Mouse (Mus musculus): ENCODE measurements around the gene Rabl3. TPM values are rescaled to one million over a fixed set of nuclear protein-coding genes. Genes with fewer than 3 reads are reported as not detected.
A peak's percentile ranks its signal among the peaks of the same experiment; 100 is the strongest.

The Rabl3 gene
- polyA plus RNA-seq, 1 experiment from 2014 or later = 11.7 TPM

DNA sequence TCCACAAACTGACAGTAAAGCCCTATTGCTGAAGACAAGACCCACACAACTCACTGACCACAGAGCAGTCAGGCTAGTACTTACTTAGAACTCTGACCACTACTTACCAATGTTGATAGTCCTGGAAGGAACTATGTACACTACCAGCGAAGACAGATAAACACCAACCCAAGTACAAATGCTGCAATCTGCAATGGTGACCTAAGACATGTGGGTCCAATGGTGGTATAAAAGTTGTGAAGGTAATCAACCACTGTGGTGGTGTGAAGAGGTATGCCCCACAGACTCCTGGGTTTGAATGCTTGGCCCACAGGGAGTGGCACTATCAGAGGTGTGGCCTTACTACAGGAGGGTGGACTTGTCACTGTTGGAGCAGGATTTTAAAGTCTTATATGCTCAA lies 20.0 kb upstream of the Rabl3 start:
- ChIA-PET CTCF (no interaction called here), POLR2A (interaction anchor here (1.6 kb wide), 1 partner anchor 12 kb away, joined by 3 read pairs; no protein-coding TSS in a partner anchor)
- in situ Hi-C loops (cut with MboI; ENCODE audit: low pct_unique_long_range_greater_than_20kb) = no loop called here
- DNase-seq (ENCODE audit: low read depth, low spot score) (no peak), ATAC-seq (no peak)
- no peak for TF ChIP-seq CTCF (IDR thresholded peaks at IDR 0.05)
- no peaks in the 10 kb centered on the region for H3K27me3 ChIP-seq

DNA sequence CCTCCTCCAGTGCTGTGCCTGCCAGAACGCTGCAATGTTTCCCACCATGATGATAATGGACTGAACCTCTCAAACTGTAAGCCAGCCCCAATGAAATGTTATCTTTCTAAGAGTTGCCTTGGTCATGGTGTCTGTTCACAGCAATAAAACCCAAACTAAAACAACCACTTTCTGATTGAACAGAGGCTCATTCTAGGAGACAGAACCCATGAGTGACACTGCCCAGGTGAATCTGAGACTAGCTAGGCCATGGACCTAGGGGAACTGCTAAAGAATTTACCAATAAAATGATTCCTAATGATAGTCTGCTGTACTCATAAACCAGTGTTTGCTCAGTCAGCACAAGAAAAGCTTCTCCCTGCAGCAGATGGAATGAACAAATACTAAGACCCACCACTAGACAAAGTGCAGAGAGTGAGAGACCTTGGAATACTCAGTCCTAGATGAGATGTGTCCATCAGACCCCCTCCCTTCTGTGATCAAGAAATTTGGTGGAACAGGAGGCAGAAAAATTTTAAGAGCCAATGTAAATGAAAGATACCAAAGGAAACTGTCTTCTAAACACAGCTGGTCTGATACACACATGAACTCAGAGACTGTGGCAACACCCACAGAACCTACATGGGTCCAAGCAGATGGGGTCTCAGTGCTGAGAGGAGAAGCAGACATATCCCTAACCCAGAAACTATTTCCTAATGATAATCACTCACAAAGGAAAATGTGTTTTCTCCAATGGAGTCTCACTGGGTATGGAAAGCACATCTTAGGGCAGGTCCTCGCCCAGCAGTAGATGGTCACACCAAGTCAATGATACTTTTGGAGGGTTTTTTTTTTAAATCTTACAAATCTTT lies 19.3 kb upstream of the Rabl3 start:
- ChIA-PET CTCF (no interaction called here), POLR2A (interaction anchor here (1.6 kb wide), 1 partner anchor 11 kb away, joined by 3 read pairs; no protein-coding TSS in a partner anchor)
- TF ChIP-seq CTCF (IDR thresholded peaks at IDR 0.05) = no peak
- DNase-seq (ENCODE audit: low read depth, low spot score) (no peak), ATAC-seq (no peak)
- in situ Hi-C loops (cut with MboI; ENCODE audit: low pct_unique_long_range_greater_than_20kb) = no loop called here
- no peaks in the 10 kb centered on the region for H3K27me3 ChIP-seq

DNA sequence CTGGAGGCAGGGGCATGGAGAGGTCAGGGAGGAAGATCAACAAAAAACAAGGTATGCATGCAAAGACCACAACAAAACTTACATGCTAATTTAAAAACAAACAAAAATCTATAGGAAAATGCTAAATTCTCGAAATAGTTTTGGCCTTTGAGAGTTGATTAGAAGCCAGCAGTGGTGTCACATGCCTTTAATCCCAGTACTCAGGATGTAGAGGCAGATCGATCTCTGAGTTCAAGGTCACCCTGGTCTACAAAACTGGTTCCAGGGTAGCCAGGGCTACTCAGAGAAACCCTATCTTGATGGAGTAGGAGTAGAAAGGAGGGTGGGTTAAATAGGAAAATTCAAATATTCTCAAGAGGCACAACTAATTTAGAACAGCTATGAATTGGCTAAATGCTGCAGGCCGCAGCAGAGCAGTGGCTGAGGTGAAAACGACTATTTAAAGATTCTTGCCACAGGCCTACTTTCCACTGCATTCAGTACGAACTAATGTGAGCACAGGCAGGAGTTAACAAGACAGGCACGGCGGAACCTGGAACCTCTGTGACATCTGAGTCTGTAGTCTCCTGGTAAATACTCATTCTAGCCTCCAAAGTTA lies 17.5 kb upstream of the Rabl3 start:
- ChIA-PET CTCF (no interaction called here), POLR2A (no interaction called here)
- no peak for TF ChIP-seq CTCF (IDR thresholded peaks at IDR 0.05)
- no peaks in the 10 kb centered on the region for H3K27me3 ChIP-seq
- in situ Hi-C loops (cut with MboI; ENCODE audit: low pct_unique_long_range_greater_than_20kb) = no loop called here
- ATAC-seq (no peak), DNase-seq (ENCODE audit: low read depth, low spot score) (no peak)

DNA sequence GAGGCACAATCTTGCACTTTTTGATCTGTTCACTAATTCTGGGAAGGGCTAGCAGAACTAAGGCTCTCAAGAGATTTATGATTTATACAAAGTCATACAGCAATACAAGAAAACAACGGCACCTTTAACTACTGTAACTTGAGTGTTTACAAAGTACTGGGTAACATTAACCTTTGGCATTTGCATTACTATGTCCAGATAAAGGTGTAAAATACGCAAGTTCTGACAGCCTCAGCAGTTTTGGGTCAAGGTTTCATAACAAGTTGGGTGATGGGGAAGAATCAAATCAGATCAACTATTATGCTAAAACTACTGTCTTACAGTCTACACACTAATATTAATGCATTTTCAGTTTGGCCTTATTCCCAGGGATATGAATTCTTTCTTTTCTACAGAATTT lies 14.6 kb upstream of the Rabl3 start:
- in situ Hi-C loops (cut with MboI; ENCODE audit: low pct_unique_long_range_greater_than_20kb) = no loop called here
- no peaks in the 10 kb centered on the region for H3K27me3 ChIP-seq
- CTCF ChIA-PET = interaction anchor here (1.6 kb wide), 1 partner anchor 8 kb away, joined by 3 read pairs; no protein-coding TSS in a partner anchor
- POLR2A ChIA-PET = no interaction called here
- TF ChIP-seq CTCF (IDR thresholded peaks at IDR 0.05) = no peak
- ATAC-seq (no peak), DNase-seq (ENCODE audit: low read depth, low spot score) (no peak)

DNA sequence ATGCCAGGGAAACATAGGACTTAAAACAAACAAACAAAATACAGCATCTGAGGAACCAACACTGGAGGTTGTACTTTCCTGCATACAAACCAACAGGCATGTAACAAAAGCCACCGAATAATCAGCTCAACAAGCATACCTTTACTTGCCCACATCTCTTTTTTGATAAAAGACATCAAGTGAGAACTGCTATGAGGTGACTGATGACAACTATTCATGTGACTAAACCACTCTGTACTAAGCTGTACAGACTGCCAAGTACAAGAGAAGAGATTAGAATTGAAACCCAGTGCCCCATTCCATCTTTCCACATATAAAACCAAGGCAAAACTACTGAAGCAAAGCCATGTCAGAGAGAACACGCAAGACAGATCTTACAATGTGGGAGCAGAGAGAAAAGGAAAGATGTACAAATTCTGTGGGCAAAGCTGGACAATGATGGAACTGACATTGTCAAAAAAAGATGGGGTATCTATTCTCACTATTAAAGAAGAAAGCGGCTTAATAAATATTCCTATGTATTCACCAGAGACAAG lies 12.9 kb upstream of the Rabl3 start:
- no peak for TF ChIP-seq CTCF (IDR thresholded peaks at IDR 0.05)
- in situ Hi-C loops (cut with MboI; ENCODE audit: low pct_unique_long_range_greater_than_20kb) = no loop called here
- POLR2A ChIA-PET = interaction anchor here (0.6 kb wide), 1 partner anchor 1543 kb away, joined by 5 read pairs; no protein-coding TSS in a partner anchor
- DNase-seq (ENCODE audit: low read depth, low spot score) (no peak), ATAC-seq (no peak)
- CTCF ChIA-PET = interaction anchor here (1.0 to 1.4 kb wide), 3 partner anchors 12 to 157 kb away, joined by 3 to 4 read pairs (median 3); no protein-coding TSS in a partner anchor
- no peaks in the 10 kb centered on the region for H3K27me3 ChIP-seq

DNA sequence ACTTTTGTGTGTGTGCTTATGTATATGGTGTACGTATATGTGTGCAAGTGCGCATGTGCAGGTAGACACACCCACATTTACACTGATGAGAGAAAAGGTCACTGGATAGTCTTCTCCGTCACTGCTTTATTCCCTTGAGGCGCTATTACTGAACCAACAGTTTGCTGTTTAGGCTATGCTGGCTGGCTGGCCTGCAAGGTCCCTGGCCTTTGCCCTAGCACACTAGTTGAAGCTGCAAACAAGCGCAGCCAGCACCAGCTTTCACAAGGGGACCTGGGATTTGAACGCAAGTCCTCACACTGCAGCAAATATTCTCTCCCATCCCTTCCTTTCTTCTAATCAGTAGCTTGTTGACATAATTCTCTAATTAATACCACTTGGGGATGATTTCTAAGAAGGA lies 9.5 kb upstream of the Rabl3 start:
- ATAC-seq (no peak), DNase-seq (ENCODE audit: low read depth, low spot score) (no peak)
- CTCF ChIA-PET = interaction anchor here (1.7 kb wide), 1 partner anchor 152 kb away, joined by 4 read pairs; no protein-coding TSS in a partner anchor
- TF ChIP-seq CTCF (IDR thresholded peaks at IDR 0.05) = no peak
- POLR2A ChIA-PET = no interaction called here
- in situ Hi-C loops (cut with MboI; ENCODE audit: low pct_unique_long_range_greater_than_20kb) = no loop called here
- no peaks in the 10 kb centered on the region for H3K27me3 ChIP-seq

DNA sequence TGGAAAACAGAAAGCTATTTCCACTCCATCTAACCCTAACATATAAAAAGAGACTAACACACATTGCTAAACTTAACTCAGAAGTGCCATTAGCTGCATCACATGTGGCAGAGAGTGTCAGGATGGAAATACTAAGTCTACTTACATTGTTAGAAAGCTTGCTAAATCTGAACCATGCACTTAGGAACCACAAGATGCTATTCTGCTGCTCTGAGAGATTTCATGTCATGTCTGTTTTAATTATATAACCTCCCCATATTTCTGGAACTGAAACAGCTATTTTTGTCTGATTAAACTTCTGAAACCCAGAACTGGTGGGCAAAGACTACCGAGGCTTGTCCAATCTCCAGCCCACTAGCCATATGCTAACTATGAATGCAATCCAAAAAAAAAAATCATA lies 7.6 kb upstream of the Rabl3 start:
- DNase-seq (ENCODE audit: low read depth, low spot score) (no peak), ATAC-seq (no peak)
- ChIA-PET CTCF (no interaction called here), POLR2A (interaction anchor here (0.9 to 1.0 kb wide), 2 partner anchors 12 to 25 kb away, joined by 3 to 12 read pairs; no protein-coding TSS in a partner anchor)
- no peak for TF ChIP-seq CTCF (IDR thresholded peaks at IDR 0.05)
- H3K27me3 ChIP-seq = no peaks in the 10 kb centered on the region
- in situ Hi-C loops (cut with MboI; ENCODE audit: low pct_unique_long_range_greater_than_20kb) = no loop called here

DNA sequence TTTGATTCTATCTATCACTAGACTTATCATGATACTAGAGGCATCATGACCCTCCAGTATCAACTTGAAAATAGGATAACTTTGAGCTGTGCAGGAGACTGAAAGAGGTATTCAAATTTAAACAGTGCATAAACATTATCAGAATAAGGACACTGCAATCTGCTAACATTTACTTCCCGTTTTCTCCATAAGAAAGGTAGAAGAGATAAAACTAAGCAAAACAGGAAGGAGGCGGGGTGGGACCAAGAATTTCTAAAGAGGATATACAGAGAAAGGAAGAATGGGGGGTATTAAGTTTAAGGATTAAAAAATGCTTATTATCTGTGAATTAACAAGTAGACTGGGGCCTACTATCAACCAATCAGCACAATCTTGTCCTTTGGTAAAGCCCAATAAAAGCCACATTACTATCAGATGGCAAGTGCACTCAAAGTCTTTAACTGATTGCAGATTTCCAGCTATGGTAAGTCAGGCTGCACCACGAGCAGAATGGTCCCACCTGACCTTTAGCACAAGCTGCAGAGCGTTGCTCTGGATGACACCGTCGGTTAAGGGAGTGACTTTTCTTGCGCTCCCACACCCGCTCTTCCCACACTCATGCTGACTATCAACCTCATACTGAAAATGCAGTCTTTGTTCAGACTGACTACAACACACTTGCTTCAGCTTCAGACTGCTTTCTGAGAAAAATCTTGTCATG lies 6.2 kb upstream of the Rabl3 start:
- no peak for TF ChIP-seq CTCF (IDR thresholded peaks at IDR 0.05)
- no peaks in the 10 kb centered on the region for H3K27me3 ChIP-seq
- in situ Hi-C loops (cut with MboI; ENCODE audit: low pct_unique_long_range_greater_than_20kb) = no loop called here
- ATAC-seq = no peak
- POLR2A ChIA-PET = no interaction called here
- CTCF ChIA-PET = interaction anchor here (0.9 to 1.2 kb wide), 2 partner anchors 9 to 148 kb away, joined by 3 read pairs; no protein-coding TSS in a partner anchor
- DNase-seq (ENCODE audit: low read depth, low spot score) = no peak

DNA sequence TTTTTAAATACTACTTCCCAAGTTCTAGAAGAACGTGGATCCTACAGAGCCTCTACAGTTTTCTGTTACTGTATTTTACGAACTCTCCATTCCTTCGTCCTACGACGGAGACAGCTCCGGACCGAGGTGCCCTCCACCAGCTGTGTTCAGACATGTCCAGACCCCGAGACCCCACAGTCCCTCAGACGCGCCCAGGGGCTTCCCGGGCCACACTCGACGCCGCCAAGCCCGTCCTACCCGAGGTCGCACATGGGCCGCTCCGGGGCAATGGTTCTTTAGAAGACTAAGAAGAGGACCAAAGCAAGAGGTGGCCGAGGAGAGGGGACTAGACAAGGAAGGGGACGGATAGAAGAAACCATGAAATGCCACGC lies 460 bp upstream of the Rabl3 start:
- POLR2A ChIA-PET = interaction anchor here (1.2 kb wide), 1 partner anchor 10 kb away, joined by 3 read pairs; no protein-coding TSS in a partner anchor
- DNase-seq (ENCODE audit: low read depth, low spot score) (no peak), ATAC-seq (peak; percentile 20)
- H3K27me3 ChIP-seq = no peaks in the 10 kb centered on the region
- CTCF ChIA-PET = no interaction called here
- TF ChIP-seq CTCF (IDR thresholded peaks at IDR 0.05) = no peak
- in situ Hi-C loops (cut with MboI; ENCODE audit: low pct_unique_long_range_greater_than_20kb) = no loop called here

DNA sequence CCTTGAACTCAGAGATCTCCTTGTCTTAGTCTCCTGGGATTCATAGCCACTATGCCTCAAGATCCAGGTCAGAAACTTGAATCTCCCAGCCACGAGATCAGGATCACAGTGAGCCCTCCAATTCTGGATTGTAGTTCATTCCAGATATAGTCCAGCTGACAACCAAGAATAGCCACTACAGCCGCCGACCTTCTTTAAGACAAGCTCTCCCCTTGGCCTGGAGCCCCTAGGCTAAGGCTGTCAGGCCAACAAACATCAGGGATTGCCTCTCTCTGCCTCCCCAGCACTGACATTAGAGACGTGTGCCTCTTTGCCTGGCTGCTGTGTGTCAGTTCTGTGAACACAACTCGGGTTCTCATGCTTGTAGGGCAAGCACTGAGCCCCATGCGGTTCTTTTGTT lies 1.1 kb downstream of the Rabl3 start:
- POLR2A ChIA-PET = no interaction called here

More for the DNA sequence above, 1.1 kb downstream of the Rabl3 start:
- no peaks in the 10 kb centered on the region for H3K27me3 ChIP-seq
- in situ Hi-C loops (cut with MboI; ENCODE audit: low pct_unique_long_range_greater_than_20kb) = no loop called here
- no peak for TF ChIP-seq CTCF (IDR thresholded peaks at IDR 0.05)
- CTCF ChIA-PET = no interaction called here
- no peak for DNase-seq (ENCODE audit: low read depth, low spot score)
- ATAC-seq = no peak

All from Patski (cell line).